Mouse (Mus musculus): Measurements from ENCODE around the gene Tbc1d2b. TPM values are rescaled to one million over a fixed set of nuclear protein-coding genes. Genes with fewer than 3 reads are reported as not detected.

Tbc1d2b gene
- polyA plus RNA-seq, 1 experiment = 2.9 TPM

DNA sequence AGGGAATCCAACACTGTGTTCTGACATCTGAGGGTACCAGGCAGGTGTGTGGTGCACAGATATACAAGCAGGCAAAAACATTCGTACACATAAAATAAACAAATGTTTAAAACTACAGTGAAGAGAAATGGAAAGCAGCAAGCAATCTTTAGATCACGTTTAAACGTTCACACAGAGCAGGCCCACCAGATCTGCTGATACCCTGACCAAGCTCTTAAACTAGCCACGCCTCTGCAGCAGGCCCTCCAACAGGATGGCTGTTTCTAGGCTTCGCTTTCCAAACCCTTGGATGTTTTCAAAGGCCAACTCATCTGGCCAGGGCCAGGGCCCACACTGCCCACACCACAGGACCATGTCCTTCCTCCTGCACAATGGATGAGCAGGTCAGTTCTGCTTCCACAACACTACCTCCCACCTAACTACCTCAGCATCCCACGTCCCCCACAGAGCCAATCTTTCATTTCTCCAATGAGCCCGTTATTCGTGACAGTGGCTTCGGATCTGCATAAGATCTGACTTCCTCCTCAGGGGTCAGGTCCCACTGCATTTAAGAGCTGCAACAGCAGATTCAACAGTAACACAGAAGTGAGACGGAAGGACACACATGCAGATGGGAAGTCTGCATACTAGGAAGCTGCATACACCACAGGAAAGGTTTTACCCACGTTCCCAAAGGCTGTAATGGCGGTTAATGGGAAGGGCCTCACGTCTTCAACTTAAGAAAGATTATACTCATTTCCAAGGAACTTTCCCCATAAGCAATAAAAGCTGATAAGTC lies 12.7 kb downstream of the Tbc1d2b start:
- H3K4me2 ChIP-seq (ENCODE audit: low read depth) = no peak overlapping the region
- TF ChIP-seq TCF3 (IDR thresholded peaks at IDR 0.05; ENCODE audit: insufficient read length, low read depth) (no peak), TCF12 (IDR thresholded peaks at IDR 0.05; ENCODE audit: insufficient read depth, poor library complexity, severe bottlenecking) (no peak)
- H3K27me3 ChIP-seq (ENCODE audit: control insufficient read depth, insufficient read depth, insufficient read length) = no peaks in the 10 kb centered on the region
- H3K4me3 ChIP-seq = no peak overlapping the region
- no peak overlapping the region for H3ac ChIP-seq (ENCODE audit: control insufficient read depth, insufficient read length)
- H3K36me3 ChIP-seq (ENCODE audit: control insufficient read depth, insufficient read depth) = no peaks in the 10 kb centered on the region
- H3K79me2 ChIP-seq (ENCODE audit: control insufficient read depth, insufficient read depth) = no peaks in the 10 kb centered on the region

DNA sequence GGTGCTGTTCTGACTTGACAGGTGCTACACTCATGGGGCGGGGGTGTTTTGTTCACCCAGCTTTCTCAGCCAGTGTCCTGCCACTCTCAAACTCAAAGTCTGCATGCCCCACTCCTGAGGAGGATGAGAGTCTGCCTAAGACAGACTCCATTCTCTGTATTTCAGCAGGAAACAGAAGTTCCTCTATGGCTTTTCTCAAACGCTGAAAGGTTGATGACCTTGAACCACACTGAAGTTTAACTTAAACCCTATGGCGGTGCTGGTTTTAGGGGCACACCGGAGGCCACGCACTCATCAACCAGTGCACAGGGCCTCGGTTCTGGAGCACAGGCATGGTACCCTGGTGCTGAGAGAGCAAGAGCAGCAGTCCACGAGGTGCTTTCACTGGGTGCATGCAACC lies 13.4 kb downstream of the Tbc1d2b start:
- Histone ChIP-seq H3ac (ENCODE audit: control insufficient read depth, insufficient read length) (no peak overlapping the region), H3K79me2 (ENCODE audit: control insufficient read depth, insufficient read depth) (no peaks in the 10 kb centered on the region), H3K4me3 (no peak overlapping the region), H3K27me3 (ENCODE audit: control insufficient read depth, insufficient read depth, insufficient read length) (no peaks in the 10 kb centered on the region), H3K36me3 (ENCODE audit: control insufficient read depth, insufficient read depth) (no peaks in the 10 kb centered on the region), H3K4me2 (ENCODE audit: low read depth) (no peak overlapping the region)
- no peak for TF ChIP-seq TCF3 (IDR thresholded peaks at IDR 0.05; ENCODE audit: insufficient read length, low read depth)
- TF ChIP-seq MAX (IDR thresholded peaks at IDR 0.05; ENCODE audit: low read depth) = no peak
- no peak for TF ChIP-seq POLR2AphosphoS2 (IDR thresholded peaks at IDR 0.05; ENCODE audit: insufficient read length, low read depth)
- TF ChIP-seq SRF (IDR thresholded peaks at IDR 0.05; ENCODE audit: control insufficient read depth, insufficient read length, low read depth) = no peak
- TF ChIP-seq TCF12 (IDR thresholded peaks at IDR 0.05; ENCODE audit: insufficient read depth, poor library complexity, severe bottlenecking) = no peak

DNA sequence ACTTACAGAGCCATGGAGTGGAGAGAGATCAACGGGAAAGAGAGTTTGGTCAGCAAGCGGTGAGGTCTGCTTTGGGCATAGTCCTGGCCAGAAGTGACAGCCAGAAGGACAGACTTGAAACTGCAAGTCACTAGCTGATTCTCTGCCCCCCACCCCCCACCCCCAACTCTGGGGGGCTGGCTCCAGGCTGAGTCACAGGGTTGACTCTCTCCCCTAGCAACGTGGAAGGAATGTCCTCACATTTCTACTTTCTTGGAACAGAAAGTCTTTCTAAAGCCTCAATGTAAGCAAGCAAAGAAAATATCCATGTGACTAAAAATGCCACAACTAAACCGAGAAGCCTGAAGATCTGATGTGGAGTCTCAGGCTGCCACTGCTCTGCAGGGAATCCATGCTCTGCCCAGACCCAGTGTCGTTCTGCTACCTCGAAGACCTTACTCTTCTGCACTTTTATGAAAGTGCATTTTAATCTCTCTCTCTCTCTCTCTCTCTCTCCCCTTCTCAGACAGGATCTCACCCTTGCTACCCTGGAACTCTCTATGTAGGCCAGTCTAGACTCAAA lies 14.7 kb downstream of the Tbc1d2b start:
- H3K79me2 ChIP-seq (ENCODE audit: control insufficient read depth, insufficient read depth) = no peaks in the 10 kb centered on the region
- H3K36me3 ChIP-seq (ENCODE audit: control insufficient read depth, insufficient read depth) = no peaks in the 10 kb centered on the region
- no peaks in the 10 kb centered on the region for H3K27me3 ChIP-seq (ENCODE audit: control insufficient read depth, insufficient read depth, insufficient read length)
- no peak overlapping the region for H3K4me2 ChIP-seq (ENCODE audit: low read depth)
- H3ac ChIP-seq (ENCODE audit: control insufficient read depth, insufficient read length) = no peak overlapping the region
- no peak for TF ChIP-seq MYOD1 (IDR thresholded peaks at IDR 0.05; ENCODE audit: control insufficient read depth in 1 of 3, insufficient read length in 2 of 3, low read depth in 2 of 3)
- TF ChIP-seq SRF (IDR thresholded peaks at IDR 0.05; ENCODE audit: control insufficient read depth, insufficient read length, low read depth) = no peak
- no peak overlapping the region for H3K4me3 ChIP-seq

DNA sequence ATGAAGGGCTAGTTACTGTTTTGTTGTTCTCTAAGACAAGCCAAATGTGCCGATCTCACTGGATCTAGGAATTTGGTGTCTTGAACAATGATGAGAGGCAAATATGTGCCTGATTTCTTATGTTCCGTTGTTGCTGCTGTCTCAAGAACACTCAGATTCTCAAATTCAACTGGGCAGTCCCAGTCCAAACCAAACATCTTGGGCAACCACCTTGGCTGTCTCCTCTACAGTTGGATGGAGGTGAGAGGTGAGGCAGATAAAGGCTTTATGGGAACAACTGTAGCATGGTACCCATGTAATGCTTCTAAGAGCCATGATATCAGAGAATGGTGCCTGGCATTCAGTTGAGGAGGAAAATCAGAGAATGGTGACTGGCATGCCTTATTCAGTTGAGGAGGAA lies 17.4 kb downstream of the Tbc1d2b start:
- Histone ChIP-seq H3K79me2 (ENCODE audit: control insufficient read depth, insufficient read depth) (no peaks in the 10 kb centered on the region), H3ac (ENCODE audit: control insufficient read depth, insufficient read length) (no peak overlapping the region), H3K4me3 (no peak overlapping the region), H3K36me3 (ENCODE audit: control insufficient read depth, insufficient read depth) (no peaks in the 10 kb centered on the region), H3K27me3 (ENCODE audit: control insufficient read depth, insufficient read depth, insufficient read length) (no peaks in the 10 kb centered on the region), H3K4me2 (ENCODE audit: low read depth) (no peak overlapping the region)
- TF ChIP-seq TCF3 (IDR thresholded peaks at IDR 0.05; ENCODE audit: insufficient read length, low read depth) = no peak
- no peak for TF ChIP-seq MAX (IDR thresholded peaks at IDR 0.05; ENCODE audit: low read depth)
- TF ChIP-seq POLR2AphosphoS2 (IDR thresholded peaks at IDR 0.05; ENCODE audit: insufficient read length, low read depth) = no peak
- no peak for TF ChIP-seq POLR2A (IDR thresholded peaks at IDR 0.05; ENCODE audit: insufficient read length, low read depth)
- TF ChIP-seq REST (IDR thresholded peaks at IDR 0.05; ENCODE audit: insufficient read depth, insufficient read length) = no peak
- no peak for TF ChIP-seq TCF12 (IDR thresholded peaks at IDR 0.05; ENCODE audit: insufficient read depth, poor library complexity, severe bottlenecking)
- no peak for TF ChIP-seq CEBPB (IDR thresholded peaks at IDR 0.05; ENCODE audit: insufficient read depth, poor library complexity, severe bottlenecking)
- no peak for TF ChIP-seq E2F4 (IDR thresholded peaks at IDR 0.05; ENCODE audit: insufficient read depth)
- TF ChIP-seq MYOG (IDR thresholded peaks at IDR 0.05; ENCODE audit: control insufficient read depth in 1 of 3, insufficient read depth in 1 of 3, insufficient read length in 2 of 3, low read depth in 2 of 3) = no peak
- no peak for TF ChIP-seq USF1 (IDR thresholded peaks at IDR 0.05; ENCODE audit: low read depth)
- TF ChIP-seq MYOD1 (IDR thresholded peaks at IDR 0.05; ENCODE audit: control insufficient read depth in 1 of 3, insufficient read length in 2 of 3, low read depth in 2 of 3) = no peak
- no peak for TF ChIP-seq SRF (IDR thresholded peaks at IDR 0.05; ENCODE audit: control insufficient read depth, insufficient read length, low read depth)

DNA sequence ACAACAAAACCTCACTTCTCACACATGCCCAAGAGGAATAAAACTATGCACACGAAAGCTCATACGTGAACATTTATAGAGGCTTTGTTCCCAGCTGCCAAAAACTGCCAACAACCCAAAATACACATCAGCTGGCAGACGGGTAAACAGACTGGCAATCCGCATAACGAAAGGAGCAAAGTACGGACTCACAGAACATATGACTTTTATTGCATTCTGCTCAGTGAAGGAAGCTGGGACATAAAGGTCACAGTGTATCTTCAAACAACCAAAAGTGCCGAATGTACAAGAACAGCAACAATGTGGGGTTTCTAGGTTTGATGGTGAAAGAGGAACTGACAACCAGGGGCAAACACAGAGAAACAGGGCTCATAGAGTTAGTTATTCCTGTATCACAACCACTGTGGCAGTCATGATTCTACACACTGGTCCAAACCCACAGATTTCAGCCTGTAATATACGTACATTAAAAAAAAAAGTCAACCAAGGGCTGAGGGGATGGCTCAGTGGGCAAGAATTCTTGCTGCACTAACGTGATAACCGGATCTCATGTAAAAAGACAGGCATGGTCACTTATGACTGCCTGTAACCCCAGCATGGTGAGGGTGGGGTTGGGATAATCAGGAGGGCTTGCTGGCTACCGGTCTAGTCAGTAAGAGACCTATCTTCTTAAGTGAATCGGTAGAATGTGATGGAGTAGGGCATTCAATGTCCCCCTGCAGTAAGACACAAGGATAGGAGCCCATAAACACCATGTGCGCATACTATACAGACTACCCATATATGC lies 19.4 kb downstream of the Tbc1d2b start:
- Histone ChIP-seq H3ac (ENCODE audit: control insufficient read depth, insufficient read length) (no peak overlapping the region), H3K36me3 (ENCODE audit: control insufficient read depth, insufficient read depth) (no peaks in the 10 kb centered on the region), H3K4me3 (no peak overlapping the region), H3K79me2 (ENCODE audit: control insufficient read depth, insufficient read depth) (no peaks in the 10 kb centered on the region), H3K4me2 (ENCODE audit: low read depth) (no peak overlapping the region), H3K27me3 (ENCODE audit: control insufficient read depth, insufficient read depth, insufficient read length) (no peaks in the 10 kb centered on the region)
- TF ChIP-seq MYOG (IDR thresholded peaks at IDR 0.05; ENCODE audit: control insufficient read depth in 1 of 3, insufficient read depth in 1 of 3, insufficient read length in 2 of 3, low read depth in 2 of 3) (no peak), E2F4 (IDR thresholded peaks at IDR 0.05; ENCODE audit: insufficient read depth) (no peak), CEBPB (IDR thresholded peaks at IDR 0.05; ENCODE audit: insufficient read depth, poor library complexity, severe bottlenecking) (no peak), USF1 (IDR thresholded peaks at IDR 0.05; ENCODE audit: low read depth) (no peak), SRF (IDR thresholded peaks at IDR 0.05; ENCODE audit: control insufficient read depth, insufficient read length, low read depth) (no peak)
